Mouse (Mus musculus): Measurements from ENCODE around the gene Clic1. TPM values are rescaled to one million over a fixed set of nuclear protein-coding genes. Genes with fewer than 3 reads are reported as not detected.

The Clic1 gene
- polyA plus RNA-seq, 1 experiment from 2014 or later, result 240 TPM

Other genes starting within 250 kb of the Clic1 start
- not detected in 2 replicates for gene Cyp21a1, start 245.4 kb upstream of the Clic1 start, polyA plus RNA-seq (2015; fragmentation: Nextera tagmentation; extraction: Ambion mirVana)
- 22.1 and 24.9 TPM in 2 replicates for gene Stk19, start 213.0 kb upstream of the Clic1 start, polyA plus RNA-seq (2015; fragmentation: Nextera tagmentation; extraction: Ambion mirVana)
- 25.1 and 25.6 TPM in 2 replicates for gene Dxo, start 212.9 kb upstream of the Clic1 start, polyA plus RNA-seq (2015; fragmentation: Nextera tagmentation; extraction: Ambion mirVana)
- 25.2 and 29.7 TPM in 2 replicates for gene Skiv2l, start 199.8 kb upstream of the Clic1 start, polyA plus RNA-seq (2015; fragmentation: Nextera tagmentation; extraction: Ambion mirVana)
- gene Nelfe, start 199.6 kb upstream of the Clic1 start, polyA plus RNA-seq (2015; fragmentation: Nextera tagmentation; extraction: Ambion mirVana), result 50.7 and 59.0 TPM in 2 replicates
- 15.6 and 19.3 TPM in 2 replicates for gene Cfb, start 187.4 kb upstream of the Clic1 start, polyA plus RNA-seq (2015; fragmentation: Nextera tagmentation; extraction: Ambion mirVana)
- gene Zbtb12, start 170.5 kb upstream of the Clic1 start, polyA plus RNA-seq (2015; fragmentation: Nextera tagmentation; extraction: Ambion mirVana), result 0.53 and 0.86 TPM in 2 replicates
- gene Gm20547, start 167.9 kb upstream of the Clic1 start, polyA plus RNA-seq (2015; fragmentation: Nextera tagmentation; extraction: Ambion mirVana), result not detected in 2 replicates
- gene C2, start 151.7 kb upstream of the Clic1 start, polyA plus RNA-seq (2015; fragmentation: Nextera tagmentation; extraction: Ambion mirVana), result 8.9 and 9.3 TPM in 2 replicates
- gene Ehmt2, start 151.5 kb upstream of the Clic1 start, polyA plus RNA-seq (2015; fragmentation: Nextera tagmentation; extraction: Ambion mirVana), result 25.2 and 27.2 TPM in 2 replicates
- gene Slc44a4, start 135.5 kb upstream of the Clic1 start, polyA plus RNA-seq (2015; fragmentation: Nextera tagmentation; extraction: Ambion mirVana), result 2.6 and 3.3 TPM in 2 replicates
- gene Neu1, start 118.7 kb upstream of the Clic1 start, polyA plus RNA-seq (2015; fragmentation: Nextera tagmentation; extraction: Ambion mirVana), result 23.2 and 28.5 TPM in 2 replicates
- 4.5 and 5.2 TPM in 2 replicates for gene Hspa1b, start 90.7 kb upstream of the Clic1 start, polyA plus RNA-seq (2015; fragmentation: Nextera tagmentation; extraction: Ambion mirVana)
- not detected in 2 replicates for gene Gm20481, start 80.1 kb upstream of the Clic1 start, polyA plus RNA-seq (2015; fragmentation: Nextera tagmentation; extraction: Ambion mirVana)
- 36.7 and 39.4 TPM in 2 replicates for gene Hspa1a, start 77.8 kb upstream of the Clic1 start, polyA plus RNA-seq (2015; fragmentation: Nextera tagmentation; extraction: Ambion mirVana)
- 0.16 and 0.25 TPM in 2 replicates for gene Hspa1l, start 77.3 kb upstream of the Clic1 start, polyA plus RNA-seq (2015; fragmentation: Nextera tagmentation; extraction: Ambion mirVana)
- 82.1 and 83.5 TPM in 2 replicates for gene Lsm2, start 68.1 kb upstream of the Clic1 start, polyA plus RNA-seq (2015; fragmentation: Nextera tagmentation; extraction: Ambion mirVana)
- gene Vars, start 49.0 kb upstream of the Clic1 start, polyA plus RNA-seq (2015; fragmentation: Nextera tagmentation; extraction: Ambion mirVana), result 42.0 and 44.7 TPM in 2 replicates
- 0.19 and 0.24 TPM in 2 replicates for gene Vwa7, start 33.4 kb upstream of the Clic1 start, polyA plus RNA-seq (2015; fragmentation: Nextera tagmentation; extraction: Ambion mirVana)
- gene Sapcd1, start 21.9 kb upstream of the Clic1 start, polyA plus RNA-seq (2015; fragmentation: Nextera tagmentation; extraction: Ambion mirVana), result 1.3 and 1.7 TPM in 2 replicates
- 0.88 and 1.3 TPM in 2 replicates for gene Msh5, start 3.2 kb upstream of the Clic1 start, polyA plus RNA-seq (2015; fragmentation: Nextera tagmentation; extraction: Ambion mirVana)
- 118 and 126 TPM in 2 replicates for gene Ddah2, start 9.1 kb downstream of the Clic1 start, polyA plus RNA-seq (2015; fragmentation: Nextera tagmentation; extraction: Ambion mirVana)
- 0.45 and 0.58 TPM in 2 replicates for gene Ly6g6c, start 15.4 kb downstream of the Clic1 start, polyA plus RNA-seq (2015; fragmentation: Nextera tagmentation; extraction: Ambion mirVana)
- gene Mpig6b, start 16.2 kb downstream of the Clic1 start, polyA plus RNA-seq (2015; fragmentation: Nextera tagmentation; extraction: Ambion mirVana), result 0.42 and 1.7 TPM in 2 replicates
- gene Ly6g6e, start 26.9 kb downstream of the Clic1 start, polyA plus RNA-seq (2015; fragmentation: Nextera tagmentation; extraction: Ambion mirVana), result 8.2 and 8.3 TPM in 2 replicates
- gene Ly6g6d, start 28.1 kb downstream of the Clic1 start, polyA plus RNA-seq (2015; fragmentation: Nextera tagmentation; extraction: Ambion mirVana), result 1.6 and 2.2 TPM in 2 replicates
- 0.18 TPM in 1 of 2 replicates, not detected in the other for gene Ly6g6f, start 35.6 kb downstream of the Clic1 start, polyA plus RNA-seq (2015; fragmentation: Nextera tagmentation; extraction: Ambion mirVana)
- 93.1 and 93.2 TPM in 2 replicates for gene Abhd16a, start 39.3 kb downstream of the Clic1 start, polyA plus RNA-seq (2015; fragmentation: Nextera tagmentation; extraction: Ambion mirVana)
- not detected in 2 replicates for gene Ly6g5c, start 58.3 kb downstream of the Clic1 start, polyA plus RNA-seq (2015; fragmentation: Nextera tagmentation; extraction: Ambion mirVana)
- 0.22 and 0.35 TPM in 2 replicates for gene Ly6g5b, start 65.5 kb downstream of the Clic1 start, polyA plus RNA-seq (2015; fragmentation: Nextera tagmentation; extraction: Ambion mirVana)
- gene Gpank1, start 71.5 kb downstream of the Clic1 start, polyA plus RNA-seq (2015; fragmentation: Nextera tagmentation; extraction: Ambion mirVana), result 9.5 and 11.9 TPM in 2 replicates
- 189 and 201 TPM in 2 replicates for gene Csnk2b, start 72.1 kb downstream of the Clic1 start, polyA plus RNA-seq (2015; fragmentation: Nextera tagmentation; extraction: Ambion mirVana)
- 9.9 and 10.8 TPM in 2 replicates for gene D17H6S53E, start 76.4 kb downstream of the Clic1 start, polyA plus RNA-seq (2015; fragmentation: Nextera tagmentation; extraction: Ambion mirVana)
- gene Apom, start 82.1 kb downstream of the Clic1 start, polyA plus RNA-seq (2015; fragmentation: Nextera tagmentation; extraction: Ambion mirVana), result 0.95 TPM in 1 of 2 replicates, not detected in the other
- 28.9 and 35.6 TPM in 2 replicates for gene Bag6, start 85.2 kb downstream of the Clic1 start, polyA plus RNA-seq (2015; fragmentation: Nextera tagmentation; extraction: Ambion mirVana)
- gene Prrc2a, start 114.9 kb downstream of the Clic1 start, polyA plus RNA-seq (2015; fragmentation: Nextera tagmentation; extraction: Ambion mirVana), result 73.9 and 74.9 TPM in 2 replicates
- 11.2 and 12.6 TPM in 2 replicates for gene Aif1, start 126.1 kb downstream of the Clic1 start, polyA plus RNA-seq (2015; fragmentation: Nextera tagmentation; extraction: Ambion mirVana)
- 13.5 and 15.8 TPM in 2 replicates for gene Lst1, start 138.5 kb downstream of the Clic1 start, polyA plus RNA-seq (2015; fragmentation: Nextera tagmentation; extraction: Ambion mirVana)
- gene Ltb, start 144.5 kb downstream of the Clic1 start, polyA plus RNA-seq (2015; fragmentation: Nextera tagmentation; extraction: Ambion mirVana), result 0.53 and 0.96 TPM in 2 replicates
- gene Tnf, start 152.0 kb downstream of the Clic1 start, polyA plus RNA-seq (2015; fragmentation: Nextera tagmentation; extraction: Ambion mirVana), result 0.40 and 0.69 TPM in 2 replicates
- 0.12 and 0.30 TPM in 2 replicates for gene Lta, start 155.4 kb downstream of the Clic1 start, polyA plus RNA-seq (2015; fragmentation: Nextera tagmentation; extraction: Ambion mirVana)
- gene Gm16181, start 170.9 kb downstream of the Clic1 start, polyA plus RNA-seq (2015; fragmentation: Nextera tagmentation; extraction: Ambion mirVana), result not detected in 2 replicates
- 4.5 TPM in 2 replicates for gene Atp6v1g2, start 183.7 kb downstream of the Clic1 start, polyA plus RNA-seq (2015; fragmentation: Nextera tagmentation; extraction: Ambion mirVana)
- gene Nfkbil1, start 185.8 kb downstream of the Clic1 start, polyA plus RNA-seq (2015; fragmentation: Nextera tagmentation; extraction: Ambion mirVana), result 7.0 and 7.5 TPM in 2 replicates
- gene Ddx39b, start 191.8 kb downstream of the Clic1 start, polyA plus RNA-seq (2015; fragmentation: Nextera tagmentation; extraction: Ambion mirVana), result 170 TPM in 2 replicates
- 251 and 342 TPM in 2 replicates for gene H2-D1, start 212.8 kb downstream of the Clic1 start, polyA plus RNA-seq (2015; fragmentation: Nextera tagmentation; extraction: Ambion mirVana)

Data from urinary bladder, postnatal 0 days (tissue).